Mouse (Mus musculus): ENCODE results near the gene Dntt.

The Dntt gene

GRCm38 (mm10) chr19:41053530-41053929 lies 24.5 kb downstream of the Dntt start:
- peak in 1 of 2 experiments; percentile 19 for DNase-seq (ENCODE audit: low spot score in 2 of 2)

- no peak for DNase-seq (ENCODE audit: low spot score in 2 of 2)
These were observed 25.6 kb downstream of the Dntt start for GRCm38 (mm10) chr19:41054702-41055101.

GRCm38 (mm10) chr19:41071500-41071899 lies 42.4 kb downstream of the Dntt start:
- DNase-seq (ENCODE audit: low spot score in 2 of 2), result peak; percentile 53 to 75

- no peak for DNase-seq (ENCODE audit: low spot score in 2 of 2)
These were observed 44.8 kb downstream of the Dntt start for GRCm38 (mm10) chr19:41073746-41074455.

- no peak for DNase-seq (ENCODE audit: low spot score in 2 of 2)
These were observed 47.8 kb downstream of the Dntt start, which contains the start of gene Opalin for GRCm38 (mm10) chr19:41076906-41077305. Gene Opalin (minus strand): TSS chr19:41077113.

- no peak for DNase-seq (ENCODE audit: low spot score in 2 of 2)
These were observed 52.5 kb downstream of the Dntt start for GRCm38 (mm10) chr19:41081589-41081988.

GRCm38 (mm10) chr19:41083646-41084045 lies 54.6 kb downstream of the Dntt start:
- no peak for DNase-seq (ENCODE audit: low spot score in 2 of 2)

- DNase-seq (ENCODE audit: low spot score in 2 of 2), result no peak
These were observed 57.2 kb downstream of the Dntt start for GRCm38 (mm10) chr19:41086289-41086688.

- DNase-seq (ENCODE audit: low spot score in 2 of 2), result peak; percentile 22 to 30
These were observed 57.6 kb downstream of the Dntt start for GRCm38 (mm10) chr19:41086700-41087099.

- no peak for DNase-seq (ENCODE audit: low spot score in 2 of 2)
These were observed 58.8 kb downstream of the Dntt start for GRCm38 (mm10) chr19:41087901-41088300.

GRCm38 (mm10) chr19:41088491-41088890 lies 59.4 kb downstream of the Dntt start:
- no peak for DNase-seq (ENCODE audit: low spot score in 2 of 2)

- peak in 1 of 2 experiments; percentile 31 for DNase-seq (ENCODE audit: low spot score in 2 of 2)
These were observed 60.8 kb downstream of the Dntt start for GRCm38 (mm10) chr19:41089833-41090232.

- no peak for DNase-seq (ENCODE audit: low spot score in 2 of 2)
These were observed 62.8 kb downstream of the Dntt start for GRCm38 (mm10) chr19:41091901-41092300.

GRCm38 (mm10) chr19:41097038-41097437 lies 68.0 kb downstream of the Dntt start:
- DNase-seq (ENCODE audit: low spot score in 2 of 2), result no peak

- DNase-seq (ENCODE audit: low spot score in 2 of 2), result no peak
These were observed 71.8 kb downstream of the Dntt start for GRCm38 (mm10) chr19:41100863-41101262.

- no peak for DNase-seq (ENCODE audit: low spot score in 2 of 2)
These were observed 72.3 kb downstream of the Dntt start for GRCm38 (mm10) chr19:41101390-41101789.

- no peak for DNase-seq (ENCODE audit: low spot score in 2 of 2)
These were observed 75.8 kb downstream of the Dntt start for GRCm38 (mm10) chr19:41104922-41105321.

- DNase-seq (ENCODE audit: low spot score in 2 of 2), result no peak
These were observed 78.5 kb downstream of the Dntt start for GRCm38 (mm10) chr19:41107530-41107929.

GRCm38 (mm10) chr19:41108666-41109065 lies 79.6 kb downstream of the Dntt start:
- DNase-seq (ENCODE audit: low spot score in 2 of 2), result no peak

All from urinary bladder, adult 18-20 months (tissue).